Mouse (Mus musculus): ENCODE data around the gene Sept9.

DNA sequence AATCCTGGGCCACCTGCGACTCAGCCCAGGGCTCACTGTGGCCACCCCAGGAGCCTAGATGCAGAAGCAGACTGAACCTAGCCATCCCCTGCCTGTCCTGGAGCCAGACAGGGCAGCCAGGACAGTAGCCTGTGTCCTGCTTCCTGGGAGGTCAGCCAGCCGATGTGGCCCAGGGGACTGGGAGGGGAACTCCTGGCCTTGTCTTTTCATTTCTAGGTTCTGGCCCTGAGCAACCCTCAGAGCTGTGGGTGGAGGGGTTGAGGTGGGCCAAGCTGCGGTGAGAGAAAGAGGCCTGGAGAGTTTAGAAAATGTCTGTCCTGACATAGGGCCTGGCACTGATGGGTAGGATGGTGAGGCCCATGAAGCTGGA lies 110.4 kb downstream of the Sept9 start:
- TF ChIP-seq POLR2A (IDR thresholded peaks at IDR 0.05; ENCODE audit: borderline replicate concordance, insufficient read depth, low read length): no peak
- TF ChIP-seq CTCF (IDR thresholded peaks at IDR 0.05; ENCODE audit: borderline replicate concordance, insufficient read depth, low read depth, low read length): no peak

Data from cerebellum, adult 2 months (tissue).